Mouse (Mus musculus) lung, adult 2 months (tissue): ENCODE results near the gene Sag.

Experiments used
- CTCF ChIP-seq: fragments of 200-500 bp; IDR thresholded peaks from 2 replicates; pipeline ENCODE4 v1.5.1; 2011; ENCODE audit warnings: mild to moderate bottlenecking, low read length, control low read depth; ENCODE audit not compliant: insufficient read depth
- POLR2A ChIP-seq: fragments of 200-500 bp; IDR thresholded peaks from 2 replicates; pipeline ENCODE4 v1.6.1; 2011; ENCODE audit warnings: low read depth, mild to moderate bottlenecking, control low read depth, low read length, borderline replicate concordance; ENCODE audit errors: extremely low read depth

DNA sequence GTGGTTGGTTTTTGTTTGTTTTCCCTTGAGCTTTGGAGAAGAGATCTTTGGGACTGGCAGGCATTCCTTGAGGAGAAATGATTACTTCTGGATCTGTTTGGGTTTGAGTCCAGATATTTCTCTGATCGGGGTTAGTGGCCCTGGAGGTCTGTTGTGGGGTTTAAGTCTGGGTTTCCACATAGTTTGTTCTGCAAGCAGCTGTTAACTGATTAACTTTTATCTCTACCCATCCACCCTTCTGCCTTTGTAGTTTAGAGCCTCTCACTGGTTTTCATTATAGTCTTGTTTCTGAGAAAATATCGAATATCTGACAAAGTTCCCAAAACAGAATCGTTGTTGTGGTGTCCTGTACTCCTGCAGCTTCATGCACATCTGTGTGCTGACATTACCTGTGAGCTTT is 39.7 kb upstream of the Sag start:
- TF ChIP-seq CTCF (no peak), POLR2A (no peak)
